Mouse (Mus musculus): Measurements from ENCODE around the gene Pik3r1. TPM values are rescaled to one million over a fixed set of nuclear protein-coding genes. Genes with fewer than 3 reads are reported as not detected.

The Pik3r1 gene
- polyA plus RNA-seq, 1 experiment from 2014 or later: 24.8 TPM

GRCm38 (mm10) chr13:101771071-101771470, 3.1 kb upstream of the Pik3r1 start:
- Histone ChIP-seq H3K27ac (ENCODE audit: low read length) (no peak overlapping the region), H3K36me3 (ENCODE audit: control insufficient read depth, insufficient read depth, low read length) (no peaks in the 10 kb centered on the region), H3K27me3 (replicated peaks; ENCODE audit: control insufficient read depth, insufficient read depth, low read length) (0 out of 2 replicates have a peak, but pooled peaks cover 6% of the 10 kb centered on the region), H3K4me1 (ENCODE audit: control insufficient read depth, insufficient read depth, low read length) (peaks cover 18% of the 10 kb centered on the region), H3K4me2 (ENCODE audit: low read depth, low read length) (no peak overlapping the region), H3K4me3 (ENCODE audit: low read length) (no peak overlapping the region), H3K9me3 (ENCODE audit: control insufficient read depth, low read length) (no peaks in the 10 kb centered on the region), H3K9ac (ENCODE audit: low read depth, low read length) (no peak overlapping the region)
- ATAC-seq: no peak

GRCm38 (mm10) chr13:101769955-101770354, 1.9 kb upstream of the Pik3r1 start:
- Histone ChIP-seq H3K4me1 (ENCODE audit: control insufficient read depth, insufficient read depth, low read length) (peaks cover 30% of the 10 kb centered on the region), H3K4me2 (ENCODE audit: low read depth, low read length) (no peak overlapping the region), H3K36me3 (ENCODE audit: control insufficient read depth, insufficient read depth, low read length) (no peaks in the 10 kb centered on the region), H3K4me3 (ENCODE audit: low read length) (no peak overlapping the region), H3K9me3 (ENCODE audit: control insufficient read depth, low read length) (no peaks in the 10 kb centered on the region), H3K9ac (ENCODE audit: low read depth, low read length) (no peak overlapping the region), H3K27me3 (replicated peaks; ENCODE audit: control insufficient read depth, insufficient read depth, low read length) (0 out of 2 replicates have a peak, but pooled peaks cover 6% of the 10 kb centered on the region), H3K27ac (ENCODE audit: low read length) (no peak overlapping the region)
- 86% methylated on average over 4 of the region's 4 CpGs for WGBS
- no peak for ATAC-seq

GRCm38 (mm10) chr13:101768630-101768991, 594 bp upstream of the Pik3r1 start:
- peak; percentile 39; the same call in 1 of the 2 replicates for ATAC-seq

DNA sequence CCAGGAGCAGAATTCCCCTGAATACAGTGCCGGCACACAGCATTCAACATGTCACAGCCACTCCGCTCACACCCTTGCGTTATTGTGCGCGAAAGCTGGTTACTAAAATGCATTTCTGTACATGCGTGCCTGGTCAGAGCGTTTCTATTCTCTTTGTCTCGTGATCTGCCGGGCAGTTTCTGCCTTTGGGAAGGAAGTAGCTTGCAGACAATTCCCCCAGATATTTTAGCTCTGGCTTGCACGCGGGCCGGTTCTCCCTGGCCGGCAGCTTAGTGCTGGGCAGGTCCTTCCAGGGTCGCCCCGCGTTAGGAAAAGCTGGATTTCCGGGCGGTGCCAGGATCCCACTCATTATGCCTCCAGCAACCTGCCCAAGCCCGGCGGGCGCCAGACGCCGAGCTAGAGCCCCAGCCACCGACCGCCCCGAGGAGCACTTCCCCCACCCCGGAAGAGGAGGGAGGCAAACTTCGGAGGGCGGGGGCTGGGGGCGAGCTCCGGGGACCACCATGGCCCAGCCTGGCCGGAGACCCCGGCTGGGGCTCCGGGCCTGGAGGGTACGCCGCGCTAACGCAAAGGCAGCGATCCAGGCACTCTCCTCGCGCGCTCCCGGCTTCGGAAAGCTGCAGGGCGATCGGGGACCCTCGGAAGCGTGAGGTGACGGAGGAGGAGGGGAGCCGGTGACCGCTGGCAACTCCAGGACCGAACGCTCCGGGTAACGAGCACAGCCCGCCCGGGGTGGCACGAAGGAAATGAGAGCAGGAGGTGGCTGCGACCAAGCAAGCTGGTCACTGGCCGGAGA, 806 bp downstream of the Pik3r1 start:
- Histone ChIP-seq H3K27me3 (replicated peaks; ENCODE audit: control insufficient read depth, insufficient read depth, low read length) (0 out of 2 replicates have a peak, but pooled peaks cover 3% of the 10 kb centered on the region), H3K4me1 (ENCODE audit: control insufficient read depth, insufficient read depth, low read length) (peaks cover 51% of the 10 kb centered on the region), H3K4me3 (ENCODE audit: low read length) (peak overlapping the region; percentile 98), H3K9me3 (ENCODE audit: control insufficient read depth, low read length) (no peaks in the 10 kb centered on the region), H3K4me2 (ENCODE audit: low read depth, low read length) (peak overlapping the region; percentile 86), H3K9ac (ENCODE audit: low read depth, low read length) (peak overlapping the region; percentile 96), H3K36me3 (ENCODE audit: control insufficient read depth, insufficient read depth, low read length) (no peaks in the 10 kb centered on the region), H3K27ac (ENCODE audit: low read length) (peak overlapping the region; percentile 99)
- under 1% methylated on average over 60 of the region's 60 CpGs for WGBS
- peak; percentile 8 for ATAC-seq

More at GRCm38 (mm10) chr13:101768630-101768991, 594 bp upstream of the Pik3r1 start:
- Histone ChIP-seq H3K36me3 (ENCODE audit: control insufficient read depth, insufficient read depth, low read length) (no peaks in the 10 kb centered on the region), H3K4me3 (ENCODE audit: low read length) (peak overlapping the region; percentile 98), H3K9ac (ENCODE audit: low read depth, low read length) (peak overlapping the region; percentile 96), H3K9me3 (ENCODE audit: control insufficient read depth, low read length) (no peaks in the 10 kb centered on the region), H3K27ac (ENCODE audit: low read length) (peak overlapping the region; percentile 84), H3K4me2 (ENCODE audit: low read depth, low read length) (peak overlapping the region; percentile 93), H3K4me1 (ENCODE audit: control insufficient read depth, insufficient read depth, low read length) (peaks cover 40% of the 10 kb centered on the region), H3K27me3 (replicated peaks; ENCODE audit: control insufficient read depth, insufficient read depth, low read length) (0 out of 2 replicates have a peak, but pooled peaks cover 6% of the 10 kb centered on the region)
- 2% methylated on average over 17 of the region's 17 CpGs for WGBS

- no peak for ATAC-seq
- Histone ChIP-seq H3K27ac (ENCODE audit: low read length) (peak overlapping the region; percentile 99), H3K36me3 (ENCODE audit: control insufficient read depth, insufficient read depth, low read length) (no peaks in the 10 kb centered on the region), H3K27me3 (replicated peaks; ENCODE audit: control insufficient read depth, insufficient read depth, low read length) (no peaks in the 10 kb centered on the region), H3K4me1 (ENCODE audit: control insufficient read depth, insufficient read depth, low read length) (peaks cover 53% of the 10 kb centered on the region), H3K9me3 (ENCODE audit: control insufficient read depth, low read length) (no peaks in the 10 kb centered on the region), H3K4me3 (ENCODE audit: low read length) (peak overlapping the region; percentile 98), H3K4me2 (ENCODE audit: low read depth, low read length) (peak overlapping the region; percentile 86), H3K9ac (ENCODE audit: low read depth, low read length) (peak overlapping the region; percentile 96)
- 1% methylated on average over 5 of the region's 5 CpGs for WGBS
These were observed 1.4 kb downstream of the Pik3r1 start for GRCm38 (mm10) chr13:101766605-101767012.

DNA sequence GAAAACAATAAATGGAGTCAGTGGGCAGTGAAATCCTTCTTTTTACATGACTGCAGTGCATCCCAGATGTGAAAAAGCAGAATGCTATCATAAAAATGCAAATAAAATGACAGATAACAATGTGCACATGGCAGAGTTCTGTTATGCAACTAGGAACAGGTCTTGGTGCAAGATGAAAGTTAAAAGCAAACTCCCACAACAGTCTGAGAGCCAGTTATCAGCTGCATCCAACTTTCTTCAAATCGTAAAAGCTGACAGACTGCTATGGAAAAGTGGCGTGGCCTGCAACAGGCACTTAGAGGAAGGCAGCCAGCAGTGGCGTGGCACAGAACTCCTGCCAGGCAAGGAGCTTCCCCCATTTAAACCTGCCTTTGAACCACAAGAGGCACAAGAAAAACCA, 2.0 kb downstream of the Pik3r1 start:
- peak overlapping the region; percentile 86 for H3K4me2 ChIP-seq (ENCODE audit: low read depth, low read length)
- ATAC-seq: no peak
- H3K4me1 ChIP-seq (ENCODE audit: control insufficient read depth, insufficient read depth, low read length): peaks cover 53% of the 10 kb centered on the region
- no peaks in the 10 kb centered on the region for H3K36me3 ChIP-seq (ENCODE audit: control insufficient read depth, insufficient read depth, low read length)
- 0 out of 2 replicates have a peak overlapping the region, but pooled peaks have one; percentile 33 for H3K27ac ChIP-seq (ENCODE audit: low read length)
- peak overlapping the region; percentile 96 for H3K9ac ChIP-seq (ENCODE audit: low read depth, low read length)
- 8% methylated on average over 3 of the region's 3 CpGs for WGBS
- H3K27me3 ChIP-seq (replicated peaks; ENCODE audit: control insufficient read depth, insufficient read depth, low read length): no peaks in the 10 kb centered on the region
- H3K9me3 ChIP-seq (ENCODE audit: control insufficient read depth, low read length): no peaks in the 10 kb centered on the region
- peak overlapping the region; percentile 98 for H3K4me3 ChIP-seq (ENCODE audit: low read length)

- Histone ChIP-seq H3K9me3 (ENCODE audit: control insufficient read depth, low read length) (no peaks in the 10 kb centered on the region), H3K4me1 (ENCODE audit: control insufficient read depth, insufficient read depth, low read length) (peaks cover 66% of the 10 kb centered on the region), H3K9ac (ENCODE audit: low read depth, low read length) (no peak overlapping the region; the same call in 1 of the 2 replicates), H3K27me3 (replicated peaks; ENCODE audit: control insufficient read depth, insufficient read depth, low read length) (no peaks in the 10 kb centered on the region), H3K36me3 (ENCODE audit: control insufficient read depth, insufficient read depth, low read length) (no peaks in the 10 kb centered on the region), H3K27ac (ENCODE audit: low read length) (peak overlapping the region; percentile 74), H3K4me2 (ENCODE audit: low read depth, low read length) (peak overlapping the region; percentile 49), H3K4me3 (ENCODE audit: low read length) (peak overlapping the region; percentile 22)
- peak; percentile 8; the same call in 1 of the 2 replicates for ATAC-seq
- WGBS: 49% methylated on average over 5 of the region's 5 CpGs
These were observed 3.9 kb downstream of the Pik3r1 start for GRCm38 (mm10) chr13:101764111-101764510.

DNA sequence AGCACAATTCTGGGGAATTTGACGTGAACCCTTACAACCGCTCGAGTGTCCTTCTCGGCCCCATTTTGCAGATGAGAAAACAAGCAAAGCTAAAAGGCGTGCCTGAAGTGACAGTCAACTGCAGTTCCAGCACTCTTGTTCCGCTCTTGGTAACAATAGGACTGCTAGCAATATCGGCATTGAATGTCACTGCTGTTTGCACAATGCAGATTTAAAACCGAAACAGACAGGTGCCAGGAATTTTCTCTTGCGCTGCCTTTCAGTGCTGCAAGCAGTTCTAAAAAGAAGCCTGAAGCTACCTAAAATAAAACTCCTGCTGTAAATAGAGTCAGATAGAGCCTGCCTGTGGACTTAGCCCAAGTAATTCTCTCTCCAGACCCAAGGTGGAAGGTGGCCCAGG, 4.3 kb downstream of the Pik3r1 start:
- no peak overlapping the region; the same call in 1 of the 2 replicates for H3K9ac ChIP-seq (ENCODE audit: low read depth, low read length)
- H3K36me3 ChIP-seq (ENCODE audit: control insufficient read depth, insufficient read depth, low read length): no peaks in the 10 kb centered on the region
- WGBS: 71% methylated on average over 9 of the region's 9 CpGs
- no peaks in the 10 kb centered on the region for H3K27me3 ChIP-seq (replicated peaks; ENCODE audit: control insufficient read depth, insufficient read depth, low read length)
- peak overlapping the region; percentile 49 for H3K4me2 ChIP-seq (ENCODE audit: low read depth, low read length)
- peak overlapping the region; percentile 22 for H3K4me3 ChIP-seq (ENCODE audit: low read length)
- H3K27ac ChIP-seq (ENCODE audit: low read length): peak overlapping the region; percentile 74
- no peak for ATAC-seq
- H3K4me1 ChIP-seq (ENCODE audit: control insufficient read depth, insufficient read depth, low read length): peaks cover 64% of the 10 kb centered on the region
- H3K9me3 ChIP-seq (ENCODE audit: control insufficient read depth, low read length): no peaks in the 10 kb centered on the region

DNA sequence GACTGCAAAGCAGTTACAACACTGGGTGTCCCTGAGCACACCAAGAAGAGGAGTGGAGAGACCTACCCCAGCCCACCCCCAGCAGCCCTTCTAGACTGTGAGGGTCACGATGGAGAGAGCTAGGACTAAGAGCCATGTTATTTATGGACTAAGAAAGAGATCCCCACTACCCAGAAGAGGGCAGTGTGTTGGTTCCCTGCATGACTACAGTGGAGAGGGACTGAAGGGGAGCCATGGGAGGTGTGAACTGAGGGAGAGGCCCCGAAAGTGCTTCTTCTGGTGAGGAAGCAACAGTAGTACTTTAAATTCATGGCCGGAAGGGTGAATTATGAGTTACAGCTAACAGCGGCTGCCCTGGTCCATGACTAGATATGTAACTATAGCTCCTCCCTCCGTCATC, 4.9 kb downstream of the Pik3r1 start:
- WGBS: 76% methylated on average over 5 of the region's 5 CpGs
- no peaks in the 10 kb centered on the region for H3K27me3 ChIP-seq (replicated peaks; ENCODE audit: control insufficient read depth, insufficient read depth, low read length)
- no peak for ATAC-seq
- H3K27ac ChIP-seq (ENCODE audit: low read length): no peak overlapping the region
- peaks cover 68% of the 10 kb centered on the region for H3K4me1 ChIP-seq (ENCODE audit: control insufficient read depth, insufficient read depth, low read length)
- H3K9me3 ChIP-seq (ENCODE audit: control insufficient read depth, low read length): no peaks in the 10 kb centered on the region
- H3K36me3 ChIP-seq (ENCODE audit: control insufficient read depth, insufficient read depth, low read length): no peaks in the 10 kb centered on the region
- H3K9ac ChIP-seq (ENCODE audit: low read depth, low read length): no peak overlapping the region
- H3K4me3 ChIP-seq (ENCODE audit: low read length): no peak overlapping the region
- H3K4me2 ChIP-seq (ENCODE audit: low read depth, low read length): peak overlapping the region; percentile 49; the same call in 1 of the 2 replicates

Data from intestine, embryonic 16.5 days (tissue).